Mouse (Mus musculus): ENCODE measurements around the gene Stard3.

The Stard3 gene

GRCm38 (mm10) chr11:98347385-98348082 is 10.6 kb upstream of the Stard3 start:
- 15% methylated on average over 12 of the region's 12 CpGs for WGBS

- WGBS: 1% methylated on average over 55 of the region's 55 CpGs
These were observed 9.8 kb upstream of the Stard3 start, which contains the start of gene Ppp1r1b for GRCm38 (mm10) chr11:98348083-98348961. Ppp1r1b (plus strand) TSS chr11:98348404.

DNA sequence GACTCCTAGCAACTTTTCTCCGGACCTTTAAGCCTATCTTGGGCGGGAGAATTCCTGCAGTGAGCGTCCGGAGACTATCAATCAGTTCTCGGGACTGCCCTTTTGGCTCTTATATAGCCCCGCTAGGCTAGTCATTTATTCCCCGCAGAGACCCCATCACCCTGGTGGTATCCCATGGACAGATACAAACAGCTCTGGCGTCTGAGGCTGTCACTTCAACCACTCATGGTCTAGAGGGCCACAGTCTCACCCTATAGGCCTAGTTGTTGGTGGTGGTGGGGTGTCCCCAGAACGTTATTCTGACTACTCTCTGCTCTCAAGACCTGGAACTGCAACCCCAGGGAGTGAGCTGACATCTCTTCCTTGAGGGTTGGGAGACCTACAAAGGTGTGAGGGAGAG is 8.9 kb upstream of the Stard3 start:
- WGBS: 41% methylated on average over 9 of the region's 9 CpGs

DNA sequence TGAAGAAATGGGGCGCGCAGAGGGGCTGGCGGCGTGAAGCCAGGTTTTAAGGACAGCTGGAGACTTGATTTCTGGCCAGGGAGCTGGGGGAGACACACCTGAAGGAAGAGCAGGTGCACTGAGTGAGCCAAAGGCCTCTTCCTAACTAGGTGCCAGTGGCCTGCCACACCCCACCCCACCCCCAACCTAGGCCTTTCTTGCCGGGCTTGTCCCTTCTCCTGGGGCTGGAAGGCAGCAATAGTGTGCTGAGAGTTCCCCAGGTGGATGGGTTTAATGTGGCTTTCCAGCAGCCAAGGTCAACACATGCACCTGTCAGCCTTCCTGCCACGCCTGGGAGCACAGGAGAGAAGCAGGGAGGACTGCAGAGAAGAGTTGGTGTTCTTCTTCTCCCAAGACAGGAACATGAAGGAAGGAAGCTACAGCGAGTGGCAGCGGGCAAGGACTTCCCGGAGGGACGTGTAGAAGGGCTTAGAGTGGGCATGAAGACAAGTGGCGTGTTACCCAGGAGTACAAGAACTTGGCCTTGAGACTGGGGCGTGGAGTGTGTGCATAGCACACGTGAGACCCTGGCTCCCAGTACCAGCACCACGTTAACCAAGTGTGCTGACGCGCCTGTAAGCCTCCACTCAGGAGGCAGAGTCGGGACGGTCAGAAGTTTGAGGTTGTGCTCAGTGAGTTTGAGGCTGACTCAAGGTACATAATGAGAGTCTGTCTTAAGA is 5.7 kb upstream of the Stard3 start:
- 77% methylated on average over 18 of the region's 18 CpGs for WGBS

GRCm38 (mm10) chr11:98353651-98354211 is 4.4 kb upstream of the Stard3 start:
- 39% methylated on average over 8 of the region's 8 CpGs for WGBS

DNA sequence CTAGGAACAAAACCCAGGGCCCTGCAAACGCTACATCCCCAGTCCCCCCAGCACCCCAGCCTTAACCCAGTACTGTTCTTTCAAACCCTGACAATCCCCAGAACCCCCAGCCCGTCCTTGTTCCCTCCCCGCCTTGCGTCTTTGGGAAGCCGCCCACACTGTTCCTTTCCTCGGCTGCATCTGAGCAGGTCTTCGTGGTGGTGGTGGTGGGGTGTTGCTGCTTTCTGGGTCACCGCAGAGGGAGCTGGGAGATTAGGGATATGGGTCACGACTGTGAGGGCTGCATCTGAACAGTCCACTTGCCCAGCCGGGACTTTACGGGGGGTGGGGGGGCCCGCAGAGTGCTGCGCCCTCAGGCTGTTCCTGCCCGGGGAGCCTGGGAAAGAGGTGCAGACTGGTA is 3.7 kb upstream of the Stard3 start:
- 56% methylated on average over 14 of the region's 14 CpGs for WGBS

GRCm38 (mm10) chr11:98355732-98356299 is 2.4 kb upstream of the Stard3 start:
- 14% methylated on average over 6 of the region's 6 CpGs for WGBS

GRCm38 (mm10) chr11:98356625-98357394 is 1.4 kb upstream of the Stard3 start:
- WGBS: 67% methylated on average over 7 of the region's 7 CpGs

DNA sequence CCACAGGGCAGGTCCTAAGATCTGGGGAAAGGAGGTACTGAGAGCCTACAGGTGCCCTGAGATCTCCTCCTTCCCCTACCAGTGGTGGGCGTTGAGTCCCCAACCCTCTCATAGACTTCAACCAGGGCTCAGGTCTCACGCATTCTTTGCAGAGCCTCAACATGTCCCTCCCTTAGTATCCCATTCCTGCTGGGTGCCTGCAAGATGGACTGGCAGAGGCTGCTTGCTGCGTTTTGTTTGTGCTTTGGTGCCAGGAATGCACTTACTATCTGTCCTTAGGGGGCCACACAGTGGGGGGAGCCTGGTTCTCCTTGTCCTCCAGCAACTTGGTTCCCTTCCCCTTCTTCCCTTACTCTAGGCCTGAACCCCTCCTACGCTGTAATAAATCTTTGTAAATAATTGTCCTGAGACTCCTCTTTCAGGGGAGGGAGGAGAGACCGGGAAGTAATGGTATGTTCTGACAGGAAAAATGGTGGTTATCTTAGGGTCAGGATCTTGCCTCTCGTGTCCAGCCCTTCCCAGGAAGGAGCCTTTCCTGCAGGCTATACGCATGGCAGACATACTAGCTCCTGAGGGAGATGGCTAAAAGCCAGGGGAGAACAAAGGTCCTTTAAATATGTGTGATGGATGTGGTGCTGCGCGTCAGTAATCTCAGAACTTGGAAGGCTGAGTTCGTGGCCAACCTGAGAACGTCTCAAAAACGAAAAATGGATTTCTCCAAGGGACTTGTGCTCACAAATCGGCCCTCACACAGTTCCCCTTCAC is 590 bp upstream of the Stard3 start:
- 17% methylated on average over 13 of the region's 13 CpGs for WGBS

DNA sequence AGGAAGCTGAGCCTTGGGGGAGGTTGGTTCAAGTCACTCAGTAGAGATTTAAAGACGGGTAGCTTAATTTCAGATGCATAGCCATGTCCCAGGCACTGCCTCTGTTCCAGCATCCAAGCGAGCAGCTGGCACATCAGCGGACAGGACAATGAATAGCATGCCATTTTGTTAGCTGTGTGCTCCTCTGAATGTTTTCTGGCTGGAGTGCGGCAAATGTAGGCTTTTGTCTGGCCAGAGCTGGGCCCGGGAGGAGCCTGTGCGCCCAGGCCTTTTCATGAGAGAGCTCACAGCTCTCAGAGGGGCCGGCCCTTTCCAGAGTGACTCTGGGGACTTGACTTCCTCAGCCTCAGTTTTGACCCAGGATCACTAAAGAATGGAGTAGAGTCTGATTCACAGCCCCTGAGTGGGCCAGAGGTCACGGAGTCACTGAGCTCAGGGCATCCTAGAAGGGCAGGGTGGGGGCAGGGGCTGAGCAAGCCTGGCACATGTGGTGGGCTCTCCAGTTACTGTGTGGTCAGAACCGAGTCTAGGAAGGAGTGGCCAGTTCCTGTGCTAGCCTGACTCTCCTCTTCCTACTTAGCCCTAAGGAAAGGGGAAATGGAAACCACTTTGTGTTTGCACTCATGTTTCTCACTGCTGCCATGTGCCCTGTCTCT is 2.8 kb downstream of the Stard3 start:
- WGBS: 43% methylated on average over 9 of the region's 9 CpGs

DNA sequence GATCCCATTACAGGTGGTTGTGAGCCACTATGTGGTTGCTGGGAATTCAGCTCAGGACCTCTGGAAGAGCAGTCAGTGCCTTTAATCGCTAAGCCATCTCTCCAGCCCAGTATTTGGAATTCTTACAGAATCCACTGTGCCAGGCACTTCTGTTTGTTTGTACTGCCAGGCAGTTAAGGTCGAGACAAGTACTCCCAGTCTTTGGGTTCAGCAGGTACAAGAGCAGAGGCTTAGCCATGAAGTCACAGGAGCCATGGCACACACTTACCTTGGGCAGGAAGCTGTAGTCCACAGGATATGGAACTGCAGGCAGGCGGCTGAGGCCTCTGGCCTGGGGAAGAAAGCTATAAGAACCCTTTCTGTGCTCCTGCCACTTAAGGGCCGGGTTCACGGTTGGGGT is 5.6 kb downstream of the Stard3 start:
- 83% methylated on average over 5 of the region's 5 CpGs for WGBS

GRCm38 (mm10) chr11:98364410-98364809 is 6.2 kb downstream of the Stard3 start:
- WGBS: 97% methylated on average over 5 of the region's 5 CpGs

- 60% methylated on average over 10 of the region's 10 CpGs for WGBS
These were observed 8.1 kb downstream of the Stard3 start for GRCm38 (mm10) chr11:98366290-98366689.

GRCm38 (mm10) chr11:98367171-98367862 is 9.1 kb downstream of the Stard3 start:
- WGBS: 41% methylated on average over 10 of the region's 10 CpGs

DNA sequence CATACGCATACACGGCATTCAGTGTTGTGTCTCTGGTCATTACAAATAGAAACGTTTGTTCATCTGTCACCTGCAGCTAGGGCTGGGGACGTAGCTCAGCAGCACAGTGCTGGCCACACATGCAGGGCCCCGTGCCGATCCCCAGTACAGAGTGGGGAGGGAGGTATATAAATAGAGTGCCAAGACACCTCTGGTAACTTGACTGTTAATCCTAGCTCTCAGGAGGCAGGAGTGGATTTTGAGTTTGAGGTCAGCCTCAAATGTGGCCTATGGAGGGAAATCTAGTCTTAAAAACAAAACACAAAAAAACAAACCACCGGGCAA is 9.7 kb downstream of the Stard3 start:
- WGBS: 65% methylated on average over 7 of the region's 7 CpGs

GRCm38 (mm10) chr11:98369337-98369736 is 11.2 kb downstream of the Stard3 start:
- WGBS: 35% methylated on average over 6 of the region's 6 CpGs

- 64% methylated on average over 2 of the region's 2 CpGs for WGBS
These were observed 12.4 kb downstream of the Stard3 start for GRCm38 (mm10) chr11:98370588-98370987.

- WGBS: 53% methylated on average over 10 of the region's 10 CpGs
These were observed 13.5 kb downstream of the Stard3 start for GRCm38 (mm10) chr11:98371556-98372240.
